Mouse (Mus musculus): ENCODE data around the gene Agbl2. TPM values are rescaled to one million over a fixed set of nuclear protein-coding genes. Genes with fewer than 3 reads are reported as not detected.
"Not testable (repeated sequence)": the region's sequence is repeated elsewhere in the genome, so short reads cannot be mapped to it uniquely, and the experiment has no call there.

Gene Agbl2
- polyA plus RNA-seq, 1 experiment from 2014 or later = 0.85 TPM

DNA sequence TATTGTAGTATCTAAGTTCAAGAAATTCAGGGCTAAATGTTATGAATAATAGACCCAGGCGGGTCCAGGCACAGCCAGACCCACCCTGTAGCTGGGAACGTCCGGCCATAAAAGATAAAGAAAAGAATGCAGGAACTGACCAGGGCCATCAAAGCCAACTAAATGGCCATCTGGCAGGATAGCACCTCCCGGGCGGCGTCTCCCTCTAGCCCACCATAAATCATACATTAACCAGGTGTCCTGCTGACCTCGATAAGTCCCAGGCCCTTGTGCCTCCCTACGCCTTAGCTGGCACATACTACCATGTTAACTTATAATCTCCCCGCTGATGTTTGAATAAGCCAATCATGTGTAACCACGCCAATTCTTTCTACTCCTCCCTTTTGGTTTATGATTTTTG, 42.0 kb downstream of the Agbl2 start:
- not testable (repeated sequence) for H3K9me3 ChIP-seq (ENCODE audit: control insufficient read depth, low read length); H3K4me3 ChIP-seq (ENCODE audit: low read depth, low read length); H3K27me3 ChIP-seq (ENCODE audit: control insufficient read depth, insufficient read depth, low read length); H3K27ac ChIP-seq (ENCODE audit: low read depth, low read length); H3K36me3 ChIP-seq (ENCODE audit: control insufficient read depth, insufficient read depth, low read length); H3K4me1 ChIP-seq (ENCODE audit: control insufficient read depth, insufficient read depth, low read length); DNase-seq (ENCODE audit: low spot score, missing footprints); H3K4me2 ChIP-seq; ATAC-seq (ENCODE audit: low FRiP score); H3K9ac ChIP-seq (ENCODE audit: low read length)
- 95% methylated on average over 10 of the region's 10 CpGs for WGBS

DNA sequence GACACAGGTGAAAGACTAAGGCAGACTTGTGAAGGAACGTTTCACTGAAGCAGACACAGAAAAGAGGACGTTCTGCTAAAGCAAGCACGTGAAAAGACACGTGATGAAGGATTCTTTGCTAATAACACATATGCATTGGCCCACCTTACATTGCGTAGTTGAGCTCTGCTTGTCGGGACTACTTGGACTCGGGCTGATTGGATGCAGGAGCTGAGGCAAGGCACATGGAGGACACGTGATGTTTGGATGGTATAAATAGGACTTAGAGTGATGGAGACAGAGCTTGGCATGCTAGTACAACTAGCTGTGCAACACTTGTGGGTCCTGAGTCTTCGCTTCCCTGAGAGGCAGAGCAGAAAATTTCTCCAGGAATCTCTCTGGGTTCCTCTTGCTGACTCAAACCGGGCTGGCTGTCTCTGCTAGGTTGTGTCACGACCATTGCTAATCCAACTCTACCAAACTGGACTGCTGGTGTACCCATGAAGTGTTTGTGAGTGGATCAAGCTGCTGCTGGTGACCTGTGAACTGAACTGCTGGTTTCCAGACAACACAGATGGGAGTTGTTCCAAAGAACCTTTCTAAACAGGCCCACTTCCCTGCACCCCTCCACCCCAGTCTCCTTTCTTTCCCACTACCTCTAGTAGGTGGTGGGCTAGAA, 43.1 kb downstream of the Agbl2 start:
- no peaks in the 10 kb centered on the region for H3K4me1 ChIP-seq (ENCODE audit: control insufficient read depth, insufficient read depth, low read length)
- H3K9me3 ChIP-seq (ENCODE audit: control insufficient read depth, low read length) = no peaks in the 10 kb centered on the region
- no peak overlapping the region for H3K4me2 ChIP-seq
- no peak overlapping the region for H3K27ac ChIP-seq (ENCODE audit: low read depth, low read length)
- H3K36me3 ChIP-seq (ENCODE audit: control insufficient read depth, insufficient read depth, low read length) = no peaks in the 10 kb centered on the region
- WGBS = 88% methylated on average over 11 of the region's 11 CpGs
- no peaks in the 10 kb centered on the region for H3K27me3 ChIP-seq (ENCODE audit: control insufficient read depth, insufficient read depth, low read length)
- no peak overlapping the region for H3K9ac ChIP-seq (ENCODE audit: low read length)
- no peak for ATAC-seq (ENCODE audit: low FRiP score)
- no peak overlapping the region for H3K4me3 ChIP-seq (ENCODE audit: low read depth, low read length)
- no peak for DNase-seq (ENCODE audit: low spot score, missing footprints)

DNA sequence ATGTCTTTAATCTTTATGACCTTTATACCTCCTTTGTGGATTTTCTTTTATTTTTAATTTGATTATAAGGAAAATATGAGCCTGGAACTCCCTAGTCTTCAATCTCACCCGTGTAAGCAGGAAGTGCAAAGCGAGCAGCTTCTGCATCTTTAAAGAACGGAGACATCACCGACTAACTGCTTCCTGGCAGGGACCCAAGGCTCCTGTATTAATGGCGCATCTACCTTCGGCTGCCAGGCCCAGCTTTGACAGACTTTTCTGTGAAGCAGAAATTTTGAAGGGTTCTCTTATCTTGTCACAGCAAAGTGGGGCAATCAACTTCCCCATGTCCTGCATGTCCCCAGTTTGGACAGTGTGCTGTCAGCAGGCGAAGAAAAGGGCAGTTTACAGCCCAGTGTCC, 46.2 kb downstream of the Agbl2 start:
- no peaks in the 10 kb centered on the region for H3K36me3 ChIP-seq (ENCODE audit: control insufficient read depth, insufficient read depth, low read length)
- no peak for DNase-seq (ENCODE audit: low spot score, missing footprints)
- H3K4me3 ChIP-seq (ENCODE audit: low read depth, low read length) = no peak overlapping the region
- no peaks in the 10 kb centered on the region for H3K4me1 ChIP-seq (ENCODE audit: control insufficient read depth, insufficient read depth, low read length)
- no peaks in the 10 kb centered on the region for H3K9me3 ChIP-seq (ENCODE audit: control insufficient read depth, low read length)
- WGBS = 81% methylated on average over 7 of the region's 7 CpGs
- H3K27ac ChIP-seq (ENCODE audit: low read depth, low read length) = no peak overlapping the region
- no peak overlapping the region for H3K9ac ChIP-seq (ENCODE audit: low read length)
- H3K4me2 ChIP-seq = no peak overlapping the region
- ATAC-seq (ENCODE audit: low FRiP score) = no peak
- H3K27me3 ChIP-seq (ENCODE audit: control insufficient read depth, insufficient read depth, low read length) = no peaks in the 10 kb centered on the region

GRCm38 (mm10) chr2:90833502-90833901, 51.0 kb downstream of the Agbl2 start:
- WGBS = 75% methylated on average over 5 of the region's 5 CpGs
- DNase-seq (ENCODE audit: low spot score, missing footprints) (no peak), ATAC-seq (ENCODE audit: low FRiP score) (no peak)
- H3K4me1 ChIP-seq (ENCODE audit: control insufficient read depth, insufficient read depth, low read length) = no peaks in the 10 kb centered on the region
- no peaks in the 10 kb centered on the region for H3K36me3 ChIP-seq (ENCODE audit: control insufficient read depth, insufficient read depth, low read length)
- H3K9me3 ChIP-seq (ENCODE audit: control insufficient read depth, low read length) = no peaks in the 10 kb centered on the region
- no peak overlapping the region for H3K9ac ChIP-seq (ENCODE audit: low read length)
- no peak overlapping the region for H3K4me2 ChIP-seq
- no peak overlapping the region for H3K4me3 ChIP-seq (ENCODE audit: low read depth, low read length)
- no peaks in the 10 kb centered on the region for H3K27me3 ChIP-seq (ENCODE audit: control insufficient read depth, insufficient read depth, low read length)
- no peak overlapping the region for H3K27ac ChIP-seq (ENCODE audit: low read depth, low read length)

- Histone ChIP-seq H3K27me3 (ENCODE audit: control insufficient read depth, insufficient read depth, low read length) (no peaks in the 10 kb centered on the region), H3K4me2 (no peak overlapping the region), H3K4me3 (ENCODE audit: low read depth, low read length) (no peak overlapping the region), H3K36me3 (ENCODE audit: control insufficient read depth, insufficient read depth, low read length) (no peaks in the 10 kb centered on the region), H3K9me3 (ENCODE audit: control insufficient read depth, low read length) (no peaks in the 10 kb centered on the region), H3K27ac (ENCODE audit: low read depth, low read length) (no peak overlapping the region), H3K9ac (ENCODE audit: low read length) (no peak overlapping the region), H3K4me1 (ENCODE audit: control insufficient read depth, insufficient read depth, low read length) (no peaks in the 10 kb centered on the region)
- 89% methylated on average over 2 of the region's 2 CpGs for WGBS
- DNase-seq (ENCODE audit: low spot score, missing footprints) (no peak), ATAC-seq (ENCODE audit: low FRiP score) (no peak)
Observed at GRCm38 (mm10) chr2:90838621-90839020, 56.1 kb downstream of the Agbl2 start.

GRCm38 (mm10) chr2:90843666-90844065, 61.1 kb downstream of the Agbl2 start:
- no peak for ATAC-seq (ENCODE audit: low FRiP score)
- H3K9me3 ChIP-seq (ENCODE audit: control insufficient read depth, low read length) = no peaks in the 10 kb centered on the region
- H3K4me1 ChIP-seq (ENCODE audit: control insufficient read depth, insufficient read depth, low read length) = peaks cover 7% of the 10 kb centered on the region; the same call in 1 of the 2 replicates
- no peak overlapping the region for H3K27ac ChIP-seq (ENCODE audit: low read depth, low read length)
- no peak overlapping the region for H3K4me2 ChIP-seq
- H3K4me3 ChIP-seq (ENCODE audit: low read depth, low read length) = no peak overlapping the region
- H3K27me3 ChIP-seq (ENCODE audit: control insufficient read depth, insufficient read depth, low read length) = no peaks in the 10 kb centered on the region
- 72% methylated on average over 1 of the region's 1 CpGs for WGBS
- no peak for DNase-seq (ENCODE audit: low spot score, missing footprints)
- H3K36me3 ChIP-seq (ENCODE audit: control insufficient read depth, insufficient read depth, low read length) = no peaks in the 10 kb centered on the region
- no peak overlapping the region for H3K9ac ChIP-seq (ENCODE audit: low read length)

GRCm38 (mm10) chr2:90844262-90844661, 61.7 kb downstream of the Agbl2 start:
- Histone ChIP-seq H3K4me2 (no peak overlapping the region), H3K4me1 (ENCODE audit: control insufficient read depth, insufficient read depth, low read length) (peaks cover 11% of the 10 kb centered on the region; the same call in 1 of the 2 replicates), H3K36me3 (ENCODE audit: control insufficient read depth, insufficient read depth, low read length) (no peaks in the 10 kb centered on the region), H3K27me3 (ENCODE audit: control insufficient read depth, insufficient read depth, low read length) (no peaks in the 10 kb centered on the region), H3K9ac (ENCODE audit: low read length) (no peak overlapping the region), H3K27ac (ENCODE audit: low read depth, low read length) (no peak overlapping the region), H3K4me3 (ENCODE audit: low read depth, low read length) (no peak overlapping the region), H3K9me3 (ENCODE audit: control insufficient read depth, low read length) (no peaks in the 10 kb centered on the region)
- WGBS = 80% methylated on average over 5 of the region's 5 CpGs
- no peak for DNase-seq (ENCODE audit: low spot score, missing footprints)
- ATAC-seq (ENCODE audit: low FRiP score) = no peak

- Histone ChIP-seq H3K36me3 (ENCODE audit: control insufficient read depth, insufficient read depth, low read length) (peaks cover 1% of the 10 kb centered on the region; the same call in 1 of the 2 replicates), H3K9ac (ENCODE audit: low read length) (no peak overlapping the region), H3K27me3 (ENCODE audit: control insufficient read depth, insufficient read depth, low read length) (no peaks in the 10 kb centered on the region), H3K4me3 (ENCODE audit: low read depth, low read length) (no peak overlapping the region), H3K4me1 (ENCODE audit: control insufficient read depth, insufficient read depth, low read length) (peaks cover 11% of the 10 kb centered on the region; the same call in 1 of the 2 replicates), H3K27ac (ENCODE audit: low read depth, low read length) (no peak overlapping the region), H3K4me2 (no peak overlapping the region), H3K9me3 (ENCODE audit: control insufficient read depth, low read length) (no peaks in the 10 kb centered on the region)
- WGBS = 79% methylated on average over 5 of the region's 5 CpGs
- ATAC-seq (ENCODE audit: low FRiP score) = no peak
- DNase-seq (ENCODE audit: low spot score, missing footprints) = no peak
Observed at GRCm38 (mm10) chr2:90845234-90845633, 62.7 kb downstream of the Agbl2 start.

- no peak for DNase-seq (ENCODE audit: low spot score, missing footprints)
- no peak for ATAC-seq (ENCODE audit: low FRiP score)
- Histone ChIP-seq H3K27me3 (ENCODE audit: control insufficient read depth, insufficient read depth, low read length) (no peaks in the 10 kb centered on the region), H3K9ac (ENCODE audit: low read length) (peak overlapping the region; percentile 83; the same call in 1 of the 2 replicates), H3K9me3 (ENCODE audit: control insufficient read depth, low read length) (no peaks in the 10 kb centered on the region), H3K4me2 (peak overlapping the region; percentile 59), H3K36me3 (ENCODE audit: control insufficient read depth, insufficient read depth, low read length) (peaks cover 9% of the 10 kb centered on the region), H3K4me1 (ENCODE audit: control insufficient read depth, insufficient read depth, low read length) (peaks cover 11% of the 10 kb centered on the region; the same call in 1 of the 2 replicates), H3K4me3 (ENCODE audit: low read depth, low read length) (peak overlapping the region; percentile 73), H3K27ac (ENCODE audit: low read depth, low read length) (no peak overlapping the region; the same call in 1 of the 2 replicates)
- 45% methylated on average over 6 of the region's 6 CpGs for WGBS
Observed at GRCm38 (mm10) chr2:90846171-90846570, 63.6 kb downstream of the Agbl2 start.
